Mouse (Mus musculus) ES-Bruce4 (cell line): ENCODE data around the gene Zfp385b. TPM values are rescaled to one million over a fixed set of nuclear protein-coding genes. Genes with fewer than 3 reads are reported as not detected.

Source experiments
- H3K27ac ChIP-seq: 2 replicates; pipeline ENCODE4 v1.5.1; 2012; ENCODE audit warnings: low read length, inconsistent platforms; ENCODE audit not compliant: insufficient read depth
- H3K27me3 ChIP-seq: 2 replicates; pipeline ENCODE4 v1.6.1; 2012; ENCODE audit warnings: mild to moderate bottlenecking, low read length, inconsistent platforms; ENCODE audit not compliant: control insufficient read depth, poor library complexity, insufficient read depth, severe bottlenecking
- H3K36me3 ChIP-seq: 2 replicates; pipeline ENCODE4 v1.6.1; 2012; ENCODE audit warnings: inconsistent platforms, mild to moderate bottlenecking, low read length, moderate library complexity; ENCODE audit not compliant: control insufficient read depth, poor library complexity, insufficient read depth, severe bottlenecking
- H3K4me1 ChIP-seq: one replicate; pipeline ENCODE4 v1.8.1; 2011; ENCODE audit warnings: low read length; ENCODE audit not compliant: control insufficient read depth, insufficient read depth
- H3K4me3 ChIP-seq: 2 replicates; pipeline ENCODE4 v1.5.1; 2011; ENCODE audit warnings: low read depth, mild to moderate bottlenecking, low read length
- H3K9ac ChIP-seq: 2 replicates; pipeline ENCODE4 v1.6.1; 2012; ENCODE audit warnings: low read depth, mild to moderate bottlenecking, inconsistent platforms; ENCODE audit not compliant: poor library complexity, severe bottlenecking
- H3K9me3 ChIP-seq: replicated peaks from 2 replicates; pipeline ENCODE4 v1.6.1; 2012; ENCODE audit warnings: mild to moderate bottlenecking, low read length, inconsistent platforms; ENCODE audit not compliant: control insufficient read depth, poor library complexity, insufficient read depth, severe bottlenecking
- CTCF ChIP-seq: IDR thresholded peaks from one replicate; pipeline ENCODE4 v1.8.1; 2011; ENCODE audit warnings: low read depth, low read length
- EP300 ChIP-seq: IDR thresholded peaks from 2 replicates; pipeline ENCODE4 v1.6.1; 2011; ENCODE audit warnings: low read depth, low read length; ENCODE audit not compliant: insufficient read depth
- POLR2A ChIP-seq: IDR thresholded peaks from one replicate; pipeline ENCODE4 v1.8.1; 2011; ENCODE audit warnings: low read length; ENCODE audit not compliant: insufficient read depth
- polyA plus RNA-seq: library from polyadenylated mRNA; stranded (reverse); fragments of >200 nt; gene quantifications from 2 replicates; pipeline ENCODE4 v1.2.4, GENCODE M21; 2011; ENCODE audit warnings: low read depth; ENCODE audit not compliant: missing spikeins, insufficient read depth, insufficient read length

Zfp385b gene
- polyA plus RNA-seq, 1 experiment, result not detected

GRCm38 (mm10) chr2:77711751-77712150 is 107.7 kb downstream of the Zfp385b start:
- TF ChIP-seq EP300 (no peak), CTCF (no peak), POLR2A (no peak)
- H3K9ac ChIP-seq, result no peak overlapping the region
- no peaks in the 10 kb centered on the region for H3K27me3 ChIP-seq
- H3K4me3 ChIP-seq, result no peak overlapping the region
- H3K27ac ChIP-seq, result no peak overlapping the region
- no peaks in the 10 kb centered on the region for H3K4me1 ChIP-seq
- H3K9me3 ChIP-seq, result 0 out of 2 replicates have a peak, but pooled peaks cover 2% of the 10 kb centered on the region
- no peaks in the 10 kb centered on the region for H3K36me3 ChIP-seq

DNA sequence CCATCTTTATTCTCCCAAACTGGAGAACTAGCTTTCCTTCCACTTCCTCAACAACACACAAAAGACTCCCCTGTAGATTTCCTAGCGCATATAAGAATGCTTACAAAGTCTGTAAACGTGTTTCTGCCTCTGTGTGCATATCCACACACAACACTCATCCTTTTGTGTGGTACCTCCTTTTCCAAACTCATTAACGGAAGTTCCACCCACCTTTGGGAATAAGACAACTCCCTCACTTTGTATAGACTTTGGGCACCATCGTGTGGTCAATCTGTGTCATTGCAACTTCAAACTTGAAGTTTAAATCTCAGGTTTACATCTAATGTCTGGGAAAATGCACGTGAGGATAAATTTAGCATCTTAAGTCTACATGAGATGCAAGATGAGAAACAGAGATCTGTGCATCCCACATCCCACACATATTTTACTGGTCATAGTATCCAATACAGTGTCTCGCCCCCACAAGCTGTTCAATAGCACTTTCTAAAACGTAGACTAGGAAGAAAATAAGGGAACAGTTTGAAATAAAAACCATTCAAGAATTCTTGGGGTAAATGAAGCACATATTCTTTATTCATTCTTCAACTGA is 110.1 kb downstream of the Zfp385b start:
- Histone ChIP-seq H3K27me3 (no peaks in the 10 kb centered on the region), H3K9me3 (0 out of 2 replicates have a peak, but pooled peaks cover 2% of the 10 kb centered on the region), H3K4me1 (no peaks in the 10 kb centered on the region), H3K36me3 (no peaks in the 10 kb centered on the region), H3K9ac (no peak overlapping the region), H3K4me3 (no peak overlapping the region), H3K27ac (no peak overlapping the region)
- TF ChIP-seq EP300 (no peak), CTCF (peak; percentile 4)

GRCm38 (mm10) chr2:77707138-77707537 is 112.3 kb downstream of the Zfp385b start:
- Histone ChIP-seq H3K4me1 (no peaks in the 10 kb centered on the region), H3K9me3 (0 out of 2 replicates have a peak, but pooled peaks cover 2% of the 10 kb centered on the region), H3K9ac (no peak overlapping the region), H3K27me3 (no peaks in the 10 kb centered on the region), H3K36me3 (no peaks in the 10 kb centered on the region), H3K4me3 (no peak overlapping the region), H3K27ac (no peak overlapping the region)
- TF ChIP-seq CTCF (no peak), POLR2A (no peak), EP300 (no peak)

- Histone ChIP-seq H3K27ac (no peak overlapping the region), H3K27me3 (no peaks in the 10 kb centered on the region), H3K4me1 (no peaks in the 10 kb centered on the region), H3K9ac (no peak overlapping the region), H3K4me3 (no peak overlapping the region), H3K36me3 (no peaks in the 10 kb centered on the region), H3K9me3 (0 out of 2 replicates have a peak, but pooled peaks cover 2% of the 10 kb centered on the region)
- TF ChIP-seq EP300, result no peak
- no peak for TF ChIP-seq POLR2A
- TF ChIP-seq CTCF, result no peak
These were observed 114.0 kb downstream of the Zfp385b start for GRCm38 (mm10) chr2:77705476-77705875.

DNA sequence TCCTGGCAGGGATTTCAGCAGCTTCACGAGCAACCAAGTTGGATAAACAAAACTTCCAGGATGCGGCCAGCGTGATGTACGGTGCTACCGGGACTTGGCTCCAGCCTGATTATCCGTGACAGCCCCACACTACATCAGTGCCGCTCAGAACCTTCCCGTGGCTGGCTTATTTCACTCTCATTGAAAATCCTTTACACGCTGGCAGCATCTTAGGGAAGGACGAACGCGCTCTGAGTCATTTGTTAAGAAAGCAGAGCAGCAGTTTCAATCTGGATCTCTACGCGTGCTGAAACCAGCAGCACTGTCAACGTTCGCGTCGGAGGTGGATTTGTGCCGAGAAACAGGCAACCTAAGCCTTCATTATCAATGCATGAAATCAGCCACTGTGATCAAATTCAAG is 116.4 kb downstream of the Zfp385b start:
- TF ChIP-seq EP300 (no peak), CTCF (no peak), POLR2A (no peak)
- H3K4me1 ChIP-seq, result no peaks in the 10 kb centered on the region
- no peak overlapping the region for H3K9ac ChIP-seq
- H3K27me3 ChIP-seq, result no peaks in the 10 kb centered on the region
- H3K4me3 ChIP-seq, result no peak overlapping the region
- H3K36me3 ChIP-seq, result no peaks in the 10 kb centered on the region
- no peak overlapping the region for H3K27ac ChIP-seq
- H3K9me3 ChIP-seq, result no peaks in the 10 kb centered on the region

DNA sequence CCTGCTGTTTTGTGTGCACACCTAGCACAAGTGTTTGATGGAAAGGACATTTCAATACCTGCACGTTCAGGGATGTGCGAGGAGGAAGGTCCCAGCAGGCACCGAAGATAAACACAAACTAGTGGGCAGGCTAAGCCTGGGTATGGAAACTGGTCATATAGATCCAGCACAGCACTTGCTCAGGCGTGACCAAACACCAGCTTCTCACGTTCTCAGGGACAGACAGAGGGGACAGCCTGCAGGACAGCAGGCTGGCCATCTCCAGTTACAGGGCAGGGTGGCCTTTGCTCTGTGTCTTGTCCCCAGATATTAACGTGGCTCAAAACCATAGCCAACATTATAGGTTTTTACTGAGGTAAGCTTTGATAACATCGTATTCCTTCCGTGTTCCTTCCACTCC is 128.3 kb downstream of the Zfp385b start:
- H3K4me3 ChIP-seq, result no peak overlapping the region

More for the DNA sequence above, 128.3 kb downstream of the Zfp385b start:
- Histone ChIP-seq H3K27me3 (no peaks in the 10 kb centered on the region), H3K4me1 (no peaks in the 10 kb centered on the region), H3K36me3 (no peaks in the 10 kb centered on the region), H3K9me3 (no peaks in the 10 kb centered on the region), H3K27ac (no peak overlapping the region), H3K9ac (no peak overlapping the region)
- TF ChIP-seq POLR2A (no peak), EP300 (no peak), CTCF (no peak)
